Mouse (Mus musculus) lung, postnatal 0 days (tissue): ENCODE results near the gene Cfap77.

Experiments
- CTCF ChIP-seq: IDR thresholded peaks from 2 replicates; pipeline ENCODE4 v1.5.1; 2016; ENCODE audit warnings: antibody characterized with exemption, mild to moderate bottlenecking
- EP300 ChIP-seq: IDR thresholded peaks from 2 replicates; pipeline ENCODE4 v1.6.1; 2016; ENCODE audit warnings: antibody characterized with exemption, mild to moderate bottlenecking, control low read depth

DNA sequence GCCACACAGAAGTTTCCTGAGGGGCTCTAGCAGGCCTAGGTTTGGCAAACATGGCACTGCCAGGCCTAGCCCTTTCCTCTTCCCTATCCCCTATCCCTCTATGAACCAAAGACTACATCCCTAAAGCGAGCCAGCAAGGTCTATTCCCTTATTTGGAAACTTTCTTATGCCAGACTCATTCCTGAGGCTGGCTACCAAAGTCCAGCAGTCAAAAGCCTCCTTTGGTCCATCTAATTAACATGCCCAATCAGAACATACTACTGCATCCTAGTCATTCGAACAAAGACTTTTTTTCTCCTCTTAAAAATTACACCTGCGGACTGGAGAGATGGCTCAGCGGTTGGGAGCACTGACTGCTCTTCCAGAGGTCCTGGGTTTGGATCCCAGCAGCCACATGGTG is 22.9 kb downstream of the Cfap77 start:
- TF ChIP-seq CTCF = no peak
- no peak for TF ChIP-seq EP300
